Mouse (Mus musculus): ENCODE data around the gene Tm9sf2.
"Not testable (repeated sequence)": the region's sequence is repeated elsewhere in the genome, so short reads cannot be mapped to it uniquely, and the experiment has no call there.

Tm9sf2 gene

GRCm38 (mm10) chr14:122099584-122099983, 7.3 kb upstream of the Tm9sf2 start:
- DNase-seq (ENCODE audit: low read depth, low spot score): no peak

- DNase-seq (ENCODE audit: low read depth, low spot score): not testable (repeated sequence)
Measured at GRCm38 (mm10) chr14:122101890-122102289, 4.9 kb upstream of the Tm9sf2 start.

- DNase-seq (ENCODE audit: low read depth, low spot score): peak; percentile 94
Measured at GRCm38 (mm10) chr14:122104881-122105280, 2.0 kb upstream of the Tm9sf2 start.

- no peak for DNase-seq (ENCODE audit: low read depth, low spot score)
Measured at GRCm38 (mm10) chr14:122105391-122106285, 1.2 kb upstream of the Tm9sf2 start.

GRCm38 (mm10) chr14:122107481-122108214, 810 bp downstream of the Tm9sf2 start:
- DNase-seq (ENCODE audit: low read depth, low spot score): no peak

GRCm38 (mm10) chr14:122111681-122112080, 4.8 kb downstream of the Tm9sf2 start:
- no peak for DNase-seq (ENCODE audit: low read depth, low spot score)

GRCm38 (mm10) chr14:122112311-122112710, 5.5 kb downstream of the Tm9sf2 start:
- DNase-seq (ENCODE audit: low read depth, low spot score): no peak

- no peak for DNase-seq (ENCODE audit: low read depth, low spot score)
Measured at GRCm38 (mm10) chr14:122116200-122116599, 9.4 kb downstream of the Tm9sf2 start.

- no peak for DNase-seq (ENCODE audit: low read depth, low spot score)
Measured at GRCm38 (mm10) chr14:122130111-122130797, 23.4 kb downstream of the Tm9sf2 start.

GRCm38 (mm10) chr14:122131644-122132043, 24.8 kb downstream of the Tm9sf2 start:
- DNase-seq (ENCODE audit: low read depth, low spot score): no peak

- no peak for DNase-seq (ENCODE audit: low read depth, low spot score)
Measured at GRCm38 (mm10) chr14:122136368-122136928, 29.6 kb downstream of the Tm9sf2 start.

GRCm38 (mm10) chr14:122137234-122137633, 30.4 kb downstream of the Tm9sf2 start:
- no peak for DNase-seq (ENCODE audit: low read depth, low spot score)

GRCm38 (mm10) chr14:122140126-122140525, 33.3 kb downstream of the Tm9sf2 start:
- DNase-seq (ENCODE audit: low read depth, low spot score): no peak

GRCm38 (mm10) chr14:122143585-122144269, 36.9 kb downstream of the Tm9sf2 start:
- no peak for DNase-seq (ENCODE audit: low read depth, low spot score)

GRCm38 (mm10) chr14:122145374-122145773, 38.5 kb downstream of the Tm9sf2 start:
- no peak for DNase-seq (ENCODE audit: low read depth, low spot score)

GRCm38 (mm10) chr14:122150616-122151015, 43.8 kb downstream of the Tm9sf2 start:
- no peak for DNase-seq (ENCODE audit: low read depth, low spot score)

- no peak for DNase-seq (ENCODE audit: low read depth, low spot score)
Measured at GRCm38 (mm10) chr14:122157738-122158137, 50.9 kb downstream of the Tm9sf2 start.

- DNase-seq (ENCODE audit: low read depth, low spot score): no peak
Measured at GRCm38 (mm10) chr14:122160916-122161315, 54.1 kb downstream of the Tm9sf2 start.

- no peak for DNase-seq (ENCODE audit: low read depth, low spot score)
Measured at GRCm38 (mm10) chr14:122168912-122169311, 62.1 kb downstream of the Tm9sf2 start.

- DNase-seq (ENCODE audit: low read depth, low spot score): no peak
Measured at GRCm38 (mm10) chr14:122170202-122170781, 63.5 kb downstream of the Tm9sf2 start.

- DNase-seq (ENCODE audit: low read depth, low spot score): no peak
Measured at GRCm38 (mm10) chr14:122171031-122171430, 64.2 kb downstream of the Tm9sf2 start.
